Mouse (Mus musculus) erythroblast, embryonic 14.5 days (primary cell): ENCODE measurements around the gene 4931406P16Rik.

ENCODE experiments used
- GATA1 ChIP-seq: IDR thresholded peaks from 2 replicates; pipeline ENCODE4 v1.6.1; 2012; ENCODE audit warnings: low read length, inconsistent platforms, mixed read lengths
- TAL1 ChIP-seq: IDR thresholded peaks from 3 replicates; pipeline ENCODE4 v1.6.1; 2012; ENCODE audit warnings: low read length, inconsistent platforms, mixed read lengths

GRCm38 (mm10) chr7:34224308-34224707 is 89.0 kb downstream of the 4931406P16Rik start:
- TF ChIP-seq GATA1 (no peak), TAL1 (no peak)
